Mouse (Mus musculus): ENCODE results near the gene Psme1. TPM values are rescaled to one million over a fixed set of nuclear protein-coding genes. Genes with fewer than 3 reads are reported as not detected.

The Psme1 gene
- total RNA-seq (2021): 10 to 100 TPM; 41.9 to 50.1 TPM

DNA sequence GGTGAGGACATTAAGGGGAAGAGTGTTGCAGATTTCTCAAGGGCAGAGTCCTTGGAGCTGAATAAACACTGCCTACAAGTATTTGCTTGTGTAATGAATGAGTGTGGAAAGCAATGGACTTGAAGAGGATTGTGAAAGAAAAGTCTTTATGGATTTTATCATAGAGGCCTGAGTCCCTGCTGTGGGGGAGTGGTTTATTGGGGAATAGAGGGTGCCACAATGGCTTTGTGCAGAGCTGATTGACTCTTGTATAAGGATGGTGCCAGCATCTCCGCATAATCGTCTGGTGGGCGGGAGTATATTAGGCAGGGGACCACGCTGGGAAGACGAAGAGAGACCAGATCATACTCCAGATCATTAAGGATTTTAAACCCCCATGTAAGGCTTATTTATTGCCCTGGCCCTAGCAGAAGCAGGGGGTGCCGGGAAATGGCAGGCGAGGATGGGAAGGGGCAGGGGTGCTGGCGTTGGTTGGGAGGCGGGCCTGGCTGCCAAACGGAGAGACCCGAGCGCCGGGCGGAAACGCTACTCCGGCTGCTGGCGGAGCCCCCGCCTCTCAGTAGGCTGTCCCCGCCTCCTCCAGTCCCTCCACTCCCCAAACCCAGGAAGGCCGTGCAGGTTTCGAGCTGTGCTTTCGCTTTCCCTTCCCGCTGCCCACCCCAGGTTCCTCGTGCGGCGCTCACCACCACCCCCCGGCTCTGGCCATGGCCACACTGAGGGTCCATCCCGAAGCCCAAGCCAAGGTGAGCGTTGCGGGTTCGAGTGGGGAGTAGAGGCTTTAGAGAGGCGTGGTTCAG, at the start of gene Psme1:
Psme1 (plus strand) TSS at position 253 of the 797 bp plus-strand sequence.
- intact Hi-C loops (cut with DNase I): no loop called here
- peak; percentile 64 to 69 for DNase-seq (ENCODE audit: low spot score in 2 of 2)

DNA sequence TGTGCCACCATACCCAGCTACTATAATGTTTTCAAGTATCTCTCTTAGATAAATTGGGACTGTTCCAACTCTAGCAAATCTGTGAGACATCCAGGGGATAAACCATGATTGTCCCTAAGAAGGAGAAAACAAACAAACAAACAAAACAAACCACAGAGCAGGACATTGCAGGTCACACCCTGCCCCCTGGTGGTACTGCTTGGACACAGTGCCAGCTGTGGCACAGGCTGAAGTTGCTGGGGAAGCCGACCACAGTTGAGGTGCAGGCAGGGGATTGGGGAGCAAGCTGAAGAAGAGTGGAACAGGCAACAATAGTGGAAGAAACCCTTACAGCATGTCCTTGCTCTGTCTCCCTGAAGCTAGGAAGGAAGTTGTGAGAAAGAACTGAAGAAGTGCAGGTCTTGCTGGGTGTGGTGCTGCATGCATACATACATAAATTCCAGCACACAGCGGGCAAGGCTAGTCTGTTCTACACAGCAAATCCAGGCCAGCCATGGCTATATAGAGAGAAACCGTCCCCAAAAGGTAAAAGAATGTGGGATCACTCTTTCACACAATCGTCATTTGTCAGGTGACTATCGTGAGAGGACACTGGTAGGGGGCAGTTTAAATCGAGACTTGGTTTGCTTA, 41.7 kb upstream of the Psme1 start:
- intact Hi-C loops (cut with DNase I): loop anchor here (5.0 kb wide), 1 partner anchor 389 kb away; no protein-coding TSS in a partner anchor
- no peak for DNase-seq (ENCODE audit: low spot score in 2 of 2)

DNA sequence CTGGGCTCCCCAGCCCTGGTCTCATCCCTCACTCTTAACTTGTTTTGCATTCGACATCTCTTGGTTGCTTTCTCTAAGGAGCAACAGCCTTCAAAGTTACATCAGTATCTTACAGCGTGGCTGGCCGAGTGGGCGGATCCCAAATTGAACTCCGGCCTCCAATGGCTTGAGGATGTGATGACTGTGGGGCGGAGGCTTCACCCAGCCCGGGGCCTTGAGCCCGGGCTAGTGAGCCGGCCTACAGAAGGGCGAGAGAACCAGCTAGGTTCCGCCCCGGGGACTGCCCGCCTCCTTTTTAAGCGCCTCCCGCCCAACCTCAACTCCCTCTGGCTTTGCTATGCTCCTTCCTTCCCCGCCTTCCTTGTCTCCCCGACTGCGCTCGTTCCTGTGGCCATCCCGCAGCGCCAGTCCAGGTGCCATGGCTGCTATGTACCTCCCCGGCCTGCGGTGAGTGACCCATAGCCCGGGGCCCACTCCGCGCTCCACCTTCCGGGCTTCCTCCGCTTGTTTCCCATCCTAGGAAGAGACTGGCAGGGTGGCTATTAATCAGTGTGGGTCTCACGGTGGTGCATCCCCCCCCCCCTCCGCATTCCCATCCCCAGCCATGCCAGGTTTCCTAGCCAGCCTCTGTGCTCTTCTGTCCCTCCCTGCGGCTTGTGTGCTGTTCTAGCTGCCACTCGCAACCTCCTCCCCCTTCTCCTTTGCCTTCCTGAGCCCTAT, 37.7 kb upstream of the Psme1 start, which contains the start of gene Pck2:
Pck2 (plus strand) TSS at position 200 of the 720 bp plus-strand sequence.
- intact Hi-C loops (cut with DNase I): loop anchor here (5.0 kb wide), 1 partner anchor 43 kb away; no protein-coding TSS in a partner anchor

DNA sequence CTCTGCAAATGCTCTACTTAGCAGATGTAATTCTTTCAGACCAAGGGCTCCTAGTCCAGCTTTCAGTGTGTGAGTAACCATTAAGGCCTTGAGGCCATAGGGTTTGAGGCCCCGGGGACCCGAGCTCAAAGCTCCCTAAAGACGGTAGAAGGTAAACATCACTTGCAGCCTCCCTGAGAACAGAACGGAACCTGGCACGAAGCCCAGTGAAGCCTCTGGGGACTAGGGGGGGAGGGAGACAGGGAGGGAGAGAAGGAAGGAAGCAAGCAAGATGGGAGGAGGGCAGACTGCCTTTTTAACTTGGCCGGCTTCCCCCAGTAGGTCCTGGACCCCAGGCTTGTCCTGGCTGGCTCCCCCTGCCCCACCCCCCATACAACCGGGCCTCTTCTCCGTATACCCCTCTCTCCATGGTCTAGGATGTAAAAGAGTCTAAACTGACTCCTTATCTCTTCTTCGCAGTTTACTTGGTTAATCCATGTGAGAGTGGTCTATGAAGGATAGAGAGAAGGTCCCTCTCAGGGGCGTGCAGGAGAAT, 37.1 kb upstream of the Psme1 start:
- intact Hi-C loops (cut with DNase I): loop anchor here (5.0 kb wide), 1 partner anchor 44 kb away; no protein-coding TSS in a partner anchor
- peak; percentile 76 to 77 for DNase-seq (ENCODE audit: low spot score in 2 of 2)

More for the DNA sequence above, 37.7 kb upstream of the Psme1 start, which contains the start of gene Pck2:
- peak; percentile 76 to 81 for DNase-seq (ENCODE audit: low spot score in 2 of 2)

DNA sequence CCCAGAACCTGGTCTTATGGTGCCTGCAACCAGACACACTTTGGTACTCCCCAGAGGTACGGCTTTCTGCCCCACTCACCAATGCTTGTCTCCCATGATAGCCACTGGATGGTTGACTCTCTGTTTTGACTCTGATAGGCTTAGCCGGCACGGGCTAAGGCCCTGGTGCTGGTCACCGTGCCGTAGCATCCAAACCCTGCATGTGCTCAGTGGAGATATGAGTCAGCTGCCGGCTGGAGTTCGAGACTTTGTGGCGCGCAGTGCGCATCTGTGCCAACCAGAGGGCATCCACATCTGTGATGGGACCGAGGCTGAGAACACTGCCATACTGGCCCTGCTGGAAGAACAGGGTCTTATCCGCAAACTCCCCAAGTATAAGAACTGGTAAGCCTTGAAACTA, 35.7 kb upstream of the Psme1 start:
- no peak for DNase-seq (ENCODE audit: low spot score in 2 of 2)
- intact Hi-C loops (cut with DNase I): loop anchor here (5.0 kb wide), 1 partner anchor 45 kb away; no protein-coding TSS in a partner anchor

DNA sequence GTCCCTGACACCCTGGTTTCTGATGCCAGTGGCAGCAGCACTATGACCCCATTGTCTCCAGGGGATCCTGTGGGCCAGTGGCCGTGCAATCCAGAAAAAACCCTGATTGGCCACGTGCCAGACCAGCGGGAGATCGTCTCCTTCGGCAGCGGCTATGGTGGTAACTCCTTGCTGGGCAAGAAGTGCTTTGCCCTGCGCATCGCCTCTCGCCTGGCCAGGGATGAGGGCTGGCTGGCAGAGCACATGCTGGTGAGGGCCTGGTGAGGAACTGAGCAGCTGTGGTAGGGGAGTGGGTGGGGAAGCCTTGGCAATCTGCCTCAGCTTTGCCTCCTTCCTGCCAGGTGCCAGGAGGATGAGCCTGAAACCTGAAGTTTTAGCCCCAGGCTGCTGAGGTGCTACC, 33.6 kb upstream of the Psme1 start:
- intact Hi-C loops (cut with DNase I): loop anchor here (5.0 kb wide), 1 partner anchor 47 kb away; no protein-coding TSS in a partner anchor
- DNase-seq (ENCODE audit: low spot score in 2 of 2): peak in 1 of 2 experiments; percentile 6

DNA sequence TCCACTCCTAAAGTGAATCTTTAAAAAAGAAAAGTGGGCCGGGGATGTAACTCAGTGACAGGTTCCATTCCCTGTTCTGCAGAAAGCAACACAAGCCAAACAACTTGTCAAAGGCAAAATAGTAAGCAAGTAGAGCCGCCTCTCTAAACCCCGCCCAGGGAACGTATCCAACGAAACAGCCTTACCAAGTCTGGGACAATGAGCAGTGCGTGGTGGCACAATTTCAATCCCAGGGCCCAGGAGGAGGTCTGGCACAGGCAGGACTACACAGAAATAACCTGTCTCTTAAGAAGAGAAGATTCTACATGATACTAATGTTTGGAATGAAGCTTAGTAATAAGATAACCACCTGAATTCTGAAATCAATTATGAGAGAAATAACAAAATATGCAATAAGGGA, 27.7 kb upstream of the Psme1 start:
- intact Hi-C loops (cut with DNase I): no loop called here
- no peak for DNase-seq (ENCODE audit: low spot score in 2 of 2)

DNA sequence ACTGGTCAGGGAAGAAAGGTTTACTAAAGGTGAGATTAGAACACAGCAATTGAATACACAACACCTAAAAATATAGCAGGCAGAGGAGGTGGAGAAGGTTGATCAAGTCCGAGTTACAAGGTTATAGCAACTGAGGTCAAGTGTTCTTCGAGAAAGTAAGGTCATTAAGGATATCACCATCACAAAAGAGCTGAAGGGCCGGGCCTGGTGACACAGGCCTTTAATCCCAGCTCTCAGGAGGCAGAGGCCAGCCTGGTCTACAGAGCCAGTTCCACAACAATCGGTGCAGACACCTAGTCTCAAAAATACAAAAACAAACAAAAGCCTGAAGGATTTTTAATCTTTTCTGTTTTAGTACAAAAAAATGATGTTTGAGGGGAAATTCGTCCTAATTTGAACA, 26.6 kb upstream of the Psme1 start:
- DNase-seq (ENCODE audit: low spot score in 2 of 2): no peak
- intact Hi-C loops (cut with DNase I): no loop called here

DNA sequence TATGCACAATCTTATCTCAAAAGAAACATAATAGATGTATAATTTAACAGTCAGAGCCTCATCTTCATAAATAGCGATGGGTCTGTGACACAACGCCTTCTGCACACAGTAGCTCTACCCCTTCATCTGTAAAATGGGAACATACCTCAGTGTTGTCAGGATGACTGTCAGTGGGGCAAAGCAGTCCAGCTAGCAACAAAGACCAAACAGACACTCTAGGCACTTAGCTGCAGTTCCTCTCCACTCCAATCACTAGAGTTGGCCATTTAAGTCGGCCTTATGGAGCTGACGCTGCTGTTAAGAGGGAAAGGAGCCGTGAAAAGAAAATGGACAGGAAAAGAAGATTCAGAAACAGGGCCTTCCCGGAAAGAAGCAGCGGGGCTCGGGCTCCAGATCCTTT, 26.1 kb upstream of the Psme1 start:
- DNase-seq (ENCODE audit: low spot score in 2 of 2): no peak
- intact Hi-C loops (cut with DNase I): no loop called here

DNA sequence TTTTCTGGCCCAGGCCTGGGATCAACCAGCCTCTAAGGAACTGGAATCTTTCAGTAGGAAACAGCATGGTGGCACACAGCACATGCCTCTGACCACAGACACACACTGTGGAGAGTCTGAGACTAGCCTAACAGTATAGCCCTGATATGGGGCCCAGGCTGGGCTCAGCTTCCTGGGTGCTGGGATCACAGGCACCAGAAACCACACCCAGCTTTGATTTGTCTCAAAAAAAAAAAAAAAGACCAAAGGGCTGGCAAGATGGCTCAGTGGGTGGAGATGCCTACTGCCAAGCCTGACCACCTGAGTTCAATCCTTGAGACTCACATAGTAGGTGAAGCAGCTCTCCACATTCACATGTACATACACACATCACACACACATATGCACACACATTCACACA, 23.3 kb upstream of the Psme1 start:
- intact Hi-C loops (cut with DNase I): no loop called here
- DNase-seq (ENCODE audit: low spot score in 2 of 2): no peak

DNA sequence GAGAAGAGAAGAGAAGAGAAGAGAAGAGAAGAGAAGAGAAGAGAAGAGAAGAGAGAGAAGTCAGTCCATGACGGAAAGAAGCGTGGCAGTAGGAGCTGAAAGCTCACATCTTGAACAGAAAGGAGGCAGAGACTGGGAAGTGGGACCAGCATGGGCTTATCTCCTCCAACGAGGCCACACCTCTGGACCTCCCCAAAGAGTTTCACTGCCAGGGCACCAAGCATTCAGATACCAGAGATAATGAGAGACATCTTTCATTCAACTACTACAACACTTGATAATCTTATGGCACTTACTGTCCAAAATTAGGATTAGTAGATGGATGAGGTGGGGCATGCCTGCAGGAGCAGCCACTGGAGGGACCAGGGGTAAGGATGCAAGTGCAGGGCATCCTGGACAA, 22.1 kb upstream of the Psme1 start:
- no peak for DNase-seq (ENCODE audit: low spot score in 2 of 2)
- intact Hi-C loops (cut with DNase I): no loop called here

DNA sequence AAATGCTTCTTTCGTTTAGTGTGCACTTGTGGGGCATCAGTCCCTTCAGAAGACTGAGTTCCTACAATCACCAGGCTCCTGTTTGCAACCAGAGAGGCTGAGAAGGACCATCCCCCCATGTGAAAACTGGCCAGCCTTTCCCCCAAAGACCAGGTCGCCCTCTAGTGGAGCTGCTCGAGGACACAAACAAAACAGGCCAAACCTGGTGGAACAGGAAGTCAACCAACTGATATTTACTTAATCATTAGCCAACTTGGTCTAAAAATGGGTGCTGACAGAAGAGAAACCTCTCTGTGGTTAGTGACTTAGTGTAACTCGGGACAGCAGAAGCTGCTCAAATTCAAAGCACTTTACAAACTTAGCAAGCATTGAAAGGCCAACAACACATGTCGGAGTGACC, 20.9 kb upstream of the Psme1 start:
- DNase-seq (ENCODE audit: low spot score in 2 of 2): peak in 1 of 2 experiments; percentile 65
- intact Hi-C loops (cut with DNase I): loop anchor here (1.0 kb wide), 1 partner anchor 60 kb away; no protein-coding TSS in a partner anchor

DNA sequence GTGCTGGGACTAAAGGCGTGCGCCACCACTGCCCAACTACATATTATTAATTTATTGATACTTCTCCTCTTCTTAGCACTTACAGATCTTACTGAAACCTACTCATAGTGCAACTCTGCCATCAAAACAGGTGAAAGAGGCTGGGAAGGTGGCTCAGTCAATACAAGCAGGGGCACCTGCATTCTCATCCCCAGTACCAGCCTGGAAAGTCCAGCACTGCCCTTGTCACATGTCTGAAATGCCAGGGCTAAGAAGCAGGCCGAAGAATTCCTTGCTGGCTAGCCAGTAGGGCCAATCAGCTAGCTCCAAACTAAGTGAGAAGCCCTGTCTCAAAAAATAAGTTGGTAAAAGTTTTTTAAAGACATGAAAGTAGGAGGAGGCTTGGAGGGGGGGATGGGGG, 20.3 kb upstream of the Psme1 start:
- DNase-seq (ENCODE audit: low spot score in 2 of 2): no peak
- intact Hi-C loops (cut with DNase I): loop anchor here (1.0 kb wide), 1 partner anchor 60 kb away; no protein-coding TSS in a partner anchor

DNA sequence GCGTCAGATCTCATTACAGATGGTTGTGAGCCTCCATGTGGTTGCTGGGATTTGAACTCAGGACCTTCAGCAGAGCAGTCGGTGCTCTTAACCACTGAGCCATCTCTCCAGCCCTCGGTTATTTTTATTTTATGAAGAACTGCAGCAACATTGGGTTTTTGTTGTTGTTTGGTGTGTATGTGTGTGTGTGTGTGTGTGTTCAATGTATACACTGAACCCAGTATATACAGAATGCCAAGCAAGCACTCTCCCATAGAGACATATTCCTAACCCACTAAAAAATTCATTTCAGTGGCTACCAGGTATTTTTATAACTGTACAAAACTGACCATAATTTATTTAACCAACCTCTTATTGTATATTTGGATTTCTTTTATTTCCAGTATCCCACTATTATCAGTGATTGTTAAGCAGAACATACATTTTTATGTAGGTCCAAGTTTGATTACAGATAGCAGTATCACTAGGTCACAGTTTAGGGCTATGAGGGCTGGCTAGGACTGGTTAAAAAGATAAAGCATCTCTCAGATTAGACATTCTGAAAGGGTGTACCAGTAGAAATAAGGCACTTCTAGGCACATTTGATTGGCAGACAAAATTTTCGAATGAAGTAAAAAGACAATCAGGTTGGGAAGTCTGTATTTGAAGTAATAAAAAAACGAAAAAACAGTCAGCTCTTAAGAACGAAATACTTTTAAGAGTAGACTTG, 19.0 kb upstream of the Psme1 start:
- intact Hi-C loops (cut with DNase I): no loop called here
- DNase-seq (ENCODE audit: low spot score in 2 of 2): no peak

DNA sequence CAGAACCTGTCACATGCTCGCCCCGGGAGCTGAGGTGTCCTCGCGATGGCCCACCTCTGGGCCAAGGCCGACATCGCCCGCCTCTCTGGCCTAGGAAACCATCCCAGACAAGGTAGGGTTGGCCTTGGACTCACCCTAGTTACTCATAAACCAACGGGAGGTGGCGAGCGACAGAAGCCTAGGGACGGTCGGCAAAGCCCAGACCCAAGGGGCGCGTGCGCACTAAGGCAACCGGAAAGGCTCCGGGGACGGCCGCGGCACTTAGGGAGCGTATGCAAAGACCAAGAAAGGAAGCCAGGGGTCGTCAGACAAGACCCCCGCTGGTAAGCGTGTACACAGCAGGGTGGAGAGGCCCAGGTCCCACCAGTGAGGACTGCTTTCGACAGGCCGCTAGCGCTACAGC, 18.1 kb upstream of the Psme1 start, which contains the start of gene Dcaf11:
Dcaf11 (plus strand) TSS at position 208 of the 403 bp plus-strand sequence.
- intact Hi-C loops (cut with DNase I): loop anchor here (2.0 kb wide), 1 partner anchor 31 kb away; the partner anchor contains the start of genes Psme2 and Rnf31
- peak; percentile 88 to 90 for DNase-seq (ENCODE audit: low spot score in 2 of 2)

DNA sequence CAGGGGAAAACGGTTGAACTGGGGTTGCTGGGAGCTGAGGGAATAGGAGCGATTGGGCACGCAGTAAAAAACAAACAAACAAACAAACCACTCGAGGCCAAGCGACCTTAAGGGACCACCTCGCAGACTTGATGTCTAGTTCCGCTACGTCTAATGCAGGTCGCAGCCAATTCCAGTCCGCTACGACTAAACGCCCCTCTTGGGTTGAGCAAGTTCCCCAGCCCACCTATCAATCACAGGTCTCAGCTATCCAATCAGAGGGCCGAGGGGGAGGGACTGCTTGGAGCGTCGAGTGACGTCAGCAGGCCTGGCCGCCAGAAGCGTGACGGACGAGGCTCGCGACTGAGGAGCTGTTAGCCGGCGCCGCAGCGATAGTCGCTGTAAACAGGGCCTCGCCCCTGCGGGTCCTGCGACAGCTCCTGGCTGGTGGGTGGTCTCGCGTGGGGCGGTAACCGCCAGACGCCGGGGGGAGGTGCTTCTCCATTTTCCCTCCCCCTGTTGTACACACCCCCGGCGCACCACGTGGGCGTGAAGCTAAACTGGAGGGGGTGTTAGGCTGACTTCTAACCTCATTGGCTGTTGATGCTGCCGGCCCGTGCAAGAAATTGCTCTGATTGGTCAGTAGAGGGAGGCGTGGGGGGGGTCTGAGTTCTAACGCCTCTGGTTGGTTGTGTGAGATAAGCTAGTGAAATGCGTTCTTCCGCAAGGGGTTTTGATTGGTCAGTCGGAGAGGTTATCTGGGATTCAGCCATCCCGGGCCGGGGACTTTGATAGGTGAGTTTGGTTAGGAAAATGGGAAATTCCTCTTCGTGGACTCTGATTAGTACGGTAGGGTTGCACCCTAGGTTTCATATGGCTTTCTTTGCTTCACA, 17.5 kb upstream of the Psme1 start, which contains the start of gene A730061H03Rik:
A730061H03Rik (minus strand) TSS at position 205 of the 872 bp plus-strand sequence.
- intact Hi-C loops (cut with DNase I): loop anchor here (2.0 kb wide), 1 partner anchor 30 kb away; the partner anchor contains the start of genes Psme2 and Rnf31
- peak; percentile 97 to 98 for DNase-seq (ENCODE audit: low spot score in 2 of 2)

DNA sequence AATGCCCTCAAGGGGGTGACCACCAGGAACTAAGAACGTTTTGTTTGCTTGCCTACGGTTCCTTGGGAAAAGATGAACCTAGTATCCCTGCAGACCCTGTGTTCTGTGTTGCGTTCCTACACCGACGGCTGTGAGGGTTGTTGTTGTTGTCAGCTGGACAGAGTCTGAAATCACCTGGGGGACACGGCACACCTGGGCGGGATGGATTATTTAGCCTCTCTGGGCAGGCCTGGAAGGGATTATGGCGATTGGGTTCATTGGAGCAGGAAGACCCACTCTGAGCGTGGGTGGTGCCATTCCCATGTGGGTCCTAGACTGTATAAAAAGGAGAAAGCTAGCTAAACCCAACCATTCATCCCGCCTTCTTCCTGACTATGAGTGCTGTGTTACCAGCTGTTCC, 16.1 kb upstream of the Psme1 start:
- intact Hi-C loops (cut with DNase I): loop anchor here (2.0 kb wide), 1 partner anchor 29 kb away; the partner anchor contains the start of genes Psme2 and Rnf31
- DNase-seq (ENCODE audit: low spot score in 2 of 2): no peak

DNA sequence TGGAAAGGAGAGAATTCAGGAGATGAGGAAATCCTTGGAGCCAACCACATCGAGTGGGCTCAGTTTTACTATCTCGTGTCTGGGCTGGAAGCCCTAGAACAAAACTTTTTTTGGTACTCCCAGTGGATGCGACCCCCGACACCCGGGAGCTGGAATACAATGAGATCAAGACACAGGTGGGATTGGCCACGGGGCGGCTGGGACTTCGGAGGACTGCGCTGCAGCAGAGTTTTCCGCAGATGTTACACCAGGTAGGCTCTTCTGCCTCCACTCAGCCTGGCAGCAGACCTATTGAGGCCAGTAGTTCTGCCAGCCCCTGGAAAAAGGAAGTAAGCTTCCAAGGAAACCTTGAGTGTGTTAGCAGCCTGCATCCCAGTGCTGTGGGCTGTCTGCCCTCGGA, 14.7 kb upstream of the Psme1 start:
- intact Hi-C loops (cut with DNase I): no loop called here
- no peak for DNase-seq (ENCODE audit: low spot score in 2 of 2)
